Mouse (Mus musculus) midbrain, embryonic 12.5 days (tissue): ENCODE results near the gene Ahdc1. TPM values are rescaled to one million over a fixed set of nuclear protein-coding genes. Genes with fewer than 3 reads are reported as not detected.

Source experiments
- ATAC-seq: fragments of 200-750 bp; cut with Nextera tagmentation; 2 replicates; pipeline ENCODE4 v1.8.0; 2017; ENCODE audit warnings: low read depth, moderate TSS enrichment, moderate library complexity; ENCODE audit not compliant: low FRiP score
- H3K27ac ChIP-seq: fragments of 300-500 bp; sonication (generic); replicated peaks from 2 replicates; pipeline ENCODE4 v1.5.1; 2016; ENCODE audit warnings: mild to moderate bottlenecking
- H3K27me3 ChIP-seq: fragments of 300-500 bp; sonication (generic); 2 replicates; pipeline ENCODE4 v1.6.1; 2016; ENCODE audit warnings: mild to moderate bottlenecking
- H3K36me3 ChIP-seq: fragments of 300-500 bp; sonication (generic); 2 replicates; pipeline ENCODE4 v1.6.1; 2016
- H3K4me1 ChIP-seq: fragments of 300-500 bp; sonication (generic); 2 replicates; pipeline ENCODE4 v1.6.1; 2016
- H3K4me2 ChIP-seq: fragments of 300-500 bp; sonication (generic); replicated peaks from 2 replicates; pipeline ENCODE4 v1.6.1; 2016; ENCODE audit warnings: mild to moderate bottlenecking, moderate library complexity
- H3K4me3 ChIP-seq: fragments of 300-500 bp; sonication (generic); 2 replicates; pipeline ENCODE4 v1.5.1; 2016; ENCODE audit warnings: mild to moderate bottlenecking
- H3K9ac ChIP-seq: fragments of 300-500 bp; sonication (generic); replicated peaks from 2 replicates; pipeline ENCODE4 v1.6.1; 2016; ENCODE audit warnings: mild to moderate bottlenecking, moderate library complexity
- H3K9me3 ChIP-seq: fragments of 300-500 bp; sonication (generic); 2 replicates; pipeline ENCODE4 v1.6.1; 2016; ENCODE audit warnings: mild to moderate bottlenecking
- whole genome bisulfite sequencing: fragments of 180-500 bp; shearing (Covaris S2); methylation state at CpG from one replicate; pipeline ENCODE4 v1.1.7; 2016; 5-methylcytosine and 5-hydroxymethylcytosine counted together
- polyA plus RNA-seq: library from polyadenylated mRNA; unstranded; fragments of >200 nt; fragmentation: Nextera tagmentation; extraction: Ambion mirVana; gene quantifications from 2 replicates; pipeline ENCODE4 v1.2.1, GENCODE M21; 2016

Ahdc1 gene
- polyA plus RNA-seq, 1 experiment from 2014 or later: 9.1 TPM

GRCm38 (mm10) chr4:133043798-133044646 lies 33.0 kb downstream of the Ahdc1 start:
- Histone ChIP-seq H3K4me2 (no peak overlapping the region; the same call in 1 of the 2 replicates), H3K9ac (peak overlapping the region; percentile 39), H3K36me3 (no peaks in the 10 kb centered on the region), H3K4me1 (peaks cover 98% of the 10 kb centered on the region), H3K9me3 (no peaks in the 10 kb centered on the region), H3K27me3 (peaks cover 40% of the 10 kb centered on the region), H3K4me3 (no peak overlapping the region), H3K27ac (peak overlapping the region; percentile 89)
- ATAC-seq: no peak
- 27% methylated on average over 6 of the region's 6 CpGs for WGBS

GRCm38 (mm10) chr4:133044647-133045094 lies 33.6 kb downstream of the Ahdc1 start:
- Histone ChIP-seq H3K9me3 (no peaks in the 10 kb centered on the region), H3K27ac (0 out of 2 replicates have a peak overlapping the region, but pooled peaks have one; percentile 27), H3K4me3 (no peak overlapping the region), H3K4me2 (no peak overlapping the region; the same call in 1 of the 2 replicates), H3K9ac (peak overlapping the region; percentile 37; the same call in 1 of the 2 replicates), H3K4me1 (peaks cover 99% of the 10 kb centered on the region), H3K36me3 (no peaks in the 10 kb centered on the region), H3K27me3 (peaks cover 39% of the 10 kb centered on the region)
- ATAC-seq: no peak
- 6% methylated on average over 6 of the region's 6 CpGs for WGBS

DNA sequence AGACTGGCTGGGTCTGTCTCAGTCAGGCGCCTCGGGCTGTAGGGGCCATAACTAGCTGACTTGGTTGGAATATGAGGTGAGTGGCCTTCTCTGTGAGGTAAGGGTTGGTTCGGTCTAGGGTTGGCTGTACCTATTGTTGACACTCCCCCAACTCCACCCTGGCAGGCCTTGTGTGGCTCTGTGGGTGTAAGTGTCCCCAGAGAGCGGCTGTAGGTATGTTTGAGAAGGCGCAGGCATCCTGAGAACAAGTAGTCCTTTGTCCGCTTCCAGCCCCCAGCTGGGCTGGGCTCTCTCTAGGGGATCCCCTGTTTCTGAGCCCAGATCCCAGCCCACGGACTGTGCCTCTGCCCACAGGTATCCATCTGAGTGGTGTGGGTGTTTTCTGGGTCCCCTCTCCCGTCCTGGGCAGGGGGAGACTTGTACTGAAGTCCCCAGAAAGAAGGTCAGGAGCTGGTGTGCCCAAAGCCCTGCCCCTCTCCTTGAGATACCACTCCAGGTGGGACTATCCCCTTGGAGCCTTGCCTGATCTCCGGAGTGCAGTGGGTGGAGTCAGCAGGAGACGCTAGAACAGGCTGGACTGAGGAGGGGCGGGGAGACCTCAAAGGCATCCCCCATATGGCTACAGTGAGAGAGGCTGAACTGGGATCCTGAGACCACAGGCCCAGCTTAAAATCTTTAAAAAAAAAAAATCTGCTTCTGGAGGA lies 34.9 kb downstream of the Ahdc1 start:
- Histone ChIP-seq H3K36me3 (no peaks in the 10 kb centered on the region), H3K4me3 (no peak overlapping the region), H3K4me2 (no peak overlapping the region), H3K27ac (peak overlapping the region; percentile 89), H3K4me1 (peaks cover 99% of the 10 kb centered on the region), H3K27me3 (peaks cover 33% of the 10 kb centered on the region), H3K9me3 (no peaks in the 10 kb centered on the region), H3K9ac (0 out of 2 replicates have a peak overlapping the region, but pooled peaks have one; percentile 24)
- WGBS: 27% methylated on average over 11 of the region's 11 CpGs
- ATAC-seq: no peak

GRCm38 (mm10) chr4:133046691-133047352 lies 35.8 kb downstream of the Ahdc1 start:
- Histone ChIP-seq H3K36me3 (no peaks in the 10 kb centered on the region), H3K27me3 (peaks cover 25% of the 10 kb centered on the region), H3K4me3 (no peak overlapping the region), H3K27ac (peak overlapping the region; percentile 89), H3K4me2 (peak overlapping the region; percentile 37), H3K4me1 (peaks cover 99% of the 10 kb centered on the region), H3K9ac (no peak overlapping the region), H3K9me3 (no peaks in the 10 kb centered on the region)
- WGBS: 19% methylated on average over 12 of the region's 12 CpGs
- no peak; the same call in 1 of the 2 replicates for ATAC-seq

DNA sequence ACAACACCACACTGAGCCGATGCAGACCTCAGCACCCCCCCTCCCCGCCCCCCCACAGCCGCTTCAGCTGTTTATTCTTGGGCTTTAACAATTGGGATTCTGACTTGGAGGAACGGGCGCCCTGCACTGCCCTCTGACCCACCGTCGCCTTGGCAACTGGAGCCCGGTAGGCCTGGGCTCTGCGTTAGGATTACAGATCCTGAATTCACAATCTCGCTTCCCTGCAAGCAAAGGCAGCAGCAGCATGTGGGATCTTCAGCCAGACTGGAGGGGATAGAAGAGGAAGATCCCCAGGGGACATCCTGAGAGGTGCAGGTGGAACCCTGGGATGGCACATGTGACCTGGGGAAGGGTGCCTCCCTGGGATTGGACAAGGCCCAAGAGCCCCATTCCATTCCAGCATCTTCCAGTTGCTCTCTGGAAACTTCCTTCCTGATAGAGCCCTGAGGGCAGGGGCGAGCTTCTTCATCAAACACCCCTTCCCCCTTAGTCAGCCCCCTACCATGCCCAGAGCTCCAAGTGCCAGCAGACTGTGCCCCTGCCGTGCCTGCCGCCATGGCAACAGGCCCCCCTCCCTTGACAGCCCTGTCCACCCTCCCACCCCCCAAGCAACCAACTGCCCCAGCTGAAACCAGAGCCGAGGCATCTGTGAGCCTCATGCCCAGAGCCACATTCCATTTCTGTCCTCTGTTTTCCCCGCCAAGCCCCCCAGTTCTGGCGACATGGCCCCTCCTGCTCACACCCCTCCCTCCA lies 36.5 kb downstream of the Ahdc1 start:
- H3K4me2 ChIP-seq: peak overlapping the region; percentile 37
- peaks cover 99% of the 10 kb centered on the region for H3K4me1 ChIP-seq
- peak; percentile 58 for ATAC-seq
- H3K9ac ChIP-seq: peak overlapping the region; percentile 37
- no peaks in the 10 kb centered on the region for H3K36me3 ChIP-seq
- peak overlapping the region; percentile 89 for H3K27ac ChIP-seq
- H3K9me3 ChIP-seq: no peaks in the 10 kb centered on the region
- peaks cover 20% of the 10 kb centered on the region for H3K27me3 ChIP-seq
- no peak overlapping the region for H3K4me3 ChIP-seq
- WGBS: 5% methylated on average over 16 of the region's 16 CpGs

DNA sequence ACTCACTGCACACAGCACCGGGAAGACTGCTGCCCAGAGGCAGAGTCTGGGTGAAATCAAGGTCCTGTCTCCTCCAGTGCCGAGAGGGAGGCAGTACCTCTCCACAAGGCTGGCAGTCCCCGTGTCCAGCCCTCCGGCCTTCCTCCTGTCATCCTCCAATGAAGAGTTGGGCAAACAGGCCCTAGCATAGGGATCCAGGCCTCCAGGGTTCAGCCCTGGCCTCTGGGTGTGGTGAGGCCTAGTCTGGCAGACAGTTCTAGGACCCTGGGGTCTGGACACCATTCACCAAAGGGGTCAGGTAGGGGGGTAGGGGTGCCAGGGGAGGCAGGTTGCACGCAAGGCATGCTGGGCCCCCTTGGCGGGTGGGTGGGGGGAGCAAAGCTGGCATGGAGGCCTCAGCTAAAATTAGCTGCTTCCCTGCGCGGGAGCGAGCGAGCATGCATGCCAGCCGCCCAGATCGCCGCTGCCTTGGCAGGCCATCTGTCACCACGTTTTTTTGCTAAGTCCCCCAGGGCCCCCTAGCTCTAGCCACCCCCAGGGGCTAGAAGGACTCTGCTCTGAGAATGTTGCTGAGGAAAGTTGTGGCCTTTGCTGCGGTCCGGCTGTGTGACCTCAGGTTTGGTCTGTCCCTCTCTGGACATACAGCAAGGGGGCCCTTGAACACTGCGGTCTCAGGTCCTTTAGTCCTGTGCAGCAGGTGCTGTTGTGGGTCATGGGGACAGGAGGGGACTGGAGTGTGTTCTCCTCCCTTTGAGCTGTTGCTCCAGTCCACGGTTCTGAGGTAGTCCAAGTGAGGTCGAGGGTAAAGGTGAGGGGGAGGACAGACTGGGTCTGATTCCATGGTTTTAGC lies 38.2 kb downstream of the Ahdc1 start:
- H3K4me2 ChIP-seq: no peak overlapping the region
- H3K9ac ChIP-seq: peak overlapping the region; percentile 39; the same call in 1 of the 2 replicates

DNA sequence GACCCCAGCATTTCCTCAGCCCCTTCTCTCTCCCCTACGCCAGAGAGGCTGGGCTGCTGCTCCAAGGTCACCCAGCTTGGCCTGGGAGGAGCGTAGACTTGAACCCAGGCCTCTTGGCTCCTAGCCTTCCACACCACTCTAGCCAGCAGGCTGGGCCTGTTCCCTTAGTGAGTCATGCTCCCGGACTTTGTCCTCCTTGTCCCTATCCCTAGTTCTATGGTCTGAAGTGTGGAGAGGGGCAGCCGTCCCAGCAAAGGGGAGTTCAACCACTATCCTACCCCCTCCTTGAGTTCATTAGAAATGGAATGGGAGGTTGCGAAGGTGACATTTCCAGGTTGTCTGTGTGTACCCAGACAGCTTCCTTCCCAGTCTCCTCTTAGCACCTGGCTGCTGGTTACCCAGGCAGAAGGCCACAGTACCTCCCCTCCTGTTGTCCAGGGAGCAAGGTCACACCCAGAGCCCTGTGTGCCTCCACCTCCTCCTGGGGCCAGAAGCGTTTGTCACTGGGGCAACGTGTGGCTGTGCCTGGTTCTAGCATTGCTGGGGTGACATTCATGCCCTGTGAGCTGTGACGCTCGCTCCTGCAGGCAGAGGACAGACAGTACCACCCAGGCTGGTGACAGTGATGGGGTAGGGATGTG lies 39.3 kb downstream of the Ahdc1 start:
- no peak overlapping the region for H3K27ac ChIP-seq

More for the DNA sequence above, 38.2 kb downstream of the Ahdc1 start:
- ATAC-seq: no peak
- Histone ChIP-seq H3K9me3 (no peaks in the 10 kb centered on the region), H3K27me3 (peaks cover 20% of the 10 kb centered on the region), H3K36me3 (no peaks in the 10 kb centered on the region), H3K4me1 (peaks cover 89% of the 10 kb centered on the region), H3K27ac (peak overlapping the region; percentile 89; the same call in 1 of the 2 replicates), H3K4me3 (no peak overlapping the region)
- 62% methylated on average over 19 of the region's 19 CpGs for WGBS

GRCm38 (mm10) chr4:133050837-133051549 lies 39.9 kb downstream of the Ahdc1 start:
- no peaks in the 10 kb centered on the region for H3K9me3 ChIP-seq
- H3K9ac ChIP-seq: no peak overlapping the region
- H3K4me1 ChIP-seq: peaks cover 74% of the 10 kb centered on the region
- peaks cover 14% of the 10 kb centered on the region for H3K27me3 ChIP-seq
- no peak for ATAC-seq
- H3K36me3 ChIP-seq: peaks cover 4% of the 10 kb centered on the region; the same call in 1 of the 2 replicates
- WGBS: 89% methylated on average over 6 of the region's 6 CpGs
- H3K4me2 ChIP-seq: no peak overlapping the region
- peak overlapping the region; percentile 61; the same call in 1 of the 2 replicates for H3K27ac ChIP-seq
- no peak overlapping the region for H3K4me3 ChIP-seq

More for the DNA sequence above, 39.3 kb downstream of the Ahdc1 start:
- H3K9me3 ChIP-seq: no peaks in the 10 kb centered on the region
- 74% methylated on average over 9 of the region's 9 CpGs for WGBS
- no peak for ATAC-seq
- no peak overlapping the region for H3K4me3 ChIP-seq
- H3K27me3 ChIP-seq: peaks cover 14% of the 10 kb centered on the region
- peaks cover 79% of the 10 kb centered on the region for H3K4me1 ChIP-seq
- no peak overlapping the region for H3K4me2 ChIP-seq
- H3K36me3 ChIP-seq: peaks cover 4% of the 10 kb centered on the region; the same call in 1 of the 2 replicates
- no peak overlapping the region for H3K9ac ChIP-seq

DNA sequence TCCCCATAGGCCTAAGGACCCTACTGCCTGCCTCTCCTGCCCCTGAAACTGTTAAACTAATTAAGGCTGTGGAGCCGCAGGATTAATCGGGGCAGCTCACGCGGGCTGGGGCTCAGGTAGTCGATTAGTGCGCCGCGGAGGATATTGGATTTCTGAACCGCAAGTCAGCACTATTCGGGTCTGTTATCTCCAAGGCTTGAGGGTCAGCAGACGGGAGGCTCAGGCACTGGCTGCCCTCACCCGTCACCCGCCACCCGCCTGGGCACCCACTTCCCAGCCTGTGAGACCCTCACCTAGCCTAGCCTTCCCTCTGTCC lies 40.4 kb downstream of the Ahdc1 start:
- no peak overlapping the region for H3K4me3 ChIP-seq
- peak overlapping the region; percentile 61 for H3K27ac ChIP-seq
- peaks cover 74% of the 10 kb centered on the region for H3K4me1 ChIP-seq

More for the DNA sequence above, 40.4 kb downstream of the Ahdc1 start:
- Histone ChIP-seq H3K9ac (0 out of 2 replicates have a peak overlapping the region, but pooled peaks have one; percentile 25), H3K27me3 (peaks cover 14% of the 10 kb centered on the region), H3K9me3 (no peaks in the 10 kb centered on the region), H3K36me3 (peaks cover 4% of the 10 kb centered on the region; the same call in 1 of the 2 replicates), H3K4me2 (peak overlapping the region; percentile 1; the same call in 1 of the 2 replicates)
- ATAC-seq: no peak
- 39% methylated on average over 14 of the region's 14 CpGs for WGBS
